Mouse (Mus musculus) erythroblast, embryonic 14.5 days (primary cell): ENCODE measurements around the gene Sdk2.

Source experiments
- GATA1 ChIP-seq: IDR thresholded peaks from 2 replicates; pipeline ENCODE4 v1.6.1; 2012; ENCODE audit warnings: low read length, inconsistent platforms, mixed read lengths
- TAL1 ChIP-seq: IDR thresholded peaks from 3 replicates; pipeline ENCODE4 v1.6.1; 2012; ENCODE audit warnings: low read length, inconsistent platforms, mixed read lengths

GRCm38 (mm10) chr11:114080606-114081005 lies 13.8 kb upstream of the Sdk2 start:
- TF ChIP-seq GATA1 (no peak), TAL1 (no peak)
